Mouse (Mus musculus) embryonic fibroblast, embryonic 13.5 days (primary cell): ENCODE results near the gene Suz12. TPM values are rescaled to one million over a fixed set of nuclear protein-coding genes. Genes with fewer than 3 reads are reported as not detected.
"Not testable (repeated sequence)": the region's sequence is repeated elsewhere in the genome, so short reads cannot be mapped to it uniquely, and the experiment has no call there.

ENCODE experiments used
- H3K27ac ChIP-seq: 2 replicates; pipeline ENCODE4 v1.5.1; 2012; ENCODE audit warnings: low read length, control low read depth, inconsistent platforms; ENCODE audit not compliant: insufficient read depth
- H3K4me1 ChIP-seq: 2 replicates; pipeline ENCODE4 v1.6.1; 2011; ENCODE audit warnings: low read length; ENCODE audit not compliant: control insufficient read depth, insufficient read depth
- H3K4me3 ChIP-seq: 2 replicates; pipeline ENCODE4 v1.5.1; 2011; ENCODE audit warnings: mild to moderate bottlenecking, control low read depth, low read length; ENCODE audit not compliant: insufficient read depth
- CTCF ChIP-seq: IDR thresholded peaks from 2 replicates; pipeline ENCODE4 v1.5.1; 2011; ENCODE audit warnings: mild to moderate bottlenecking, control low read depth, low read length, moderate library complexity, borderline replicate concordance; ENCODE audit not compliant: insufficient read depth
- POLR2A ChIP-seq: IDR thresholded peaks from 2 replicates; pipeline ENCODE4 v1.6.1; 2011; ENCODE audit warnings: low read depth, mild to moderate bottlenecking, control low read depth, low read length, moderate library complexity
- polyA plus RNA-seq: library from polyadenylated mRNA; stranded (reverse); fragments of >200 nt; gene quantifications from 2 replicates; pipeline ENCODE4 v1.2.4, GENCODE M21; 2011; ENCODE audit warnings: low read depth; ENCODE audit not compliant: missing spikeins, insufficient read length

Gene Suz12
- polyA plus RNA-seq, 1 experiment: 63.6 TPM

GRCm38 (mm10) chr11:79967752-79968151, 25.2 kb upstream of the Suz12 start:
- Histone ChIP-seq H3K4me3 (no peak overlapping the region), H3K27ac (no peak overlapping the region)
- TF ChIP-seq POLR2A (no peak), CTCF (no peak)

GRCm38 (mm10) chr11:79973133-79973532, 19.8 kb upstream of the Suz12 start:
- H3K4me1 ChIP-seq: 0 out of 2 replicates have a peak, but pooled peaks cover 2% of the 10 kb centered on the region
- no peak for TF ChIP-seq POLR2A
- TF ChIP-seq CTCF: no peak
- H3K27ac ChIP-seq: no peak overlapping the region
- no peak overlapping the region for H3K4me3 ChIP-seq

More at GRCm38 (mm10) chr11:79967752-79968151, 25.2 kb upstream of the Suz12 start:
- H3K4me1 ChIP-seq: peaks cover 2% of the 10 kb centered on the region

- Histone ChIP-seq H3K27ac (no peak overlapping the region), H3K4me3 (peak overlapping the region; percentile 43)
- TF ChIP-seq POLR2A (no peak; the same call in 1 of the 2 replicates), CTCF (no peak)
Measured at GRCm38 (mm10) chr11:79973626-79974476, 19.1 kb upstream of the Suz12 start.

GRCm38 (mm10) chr11:79975377-79975776, 17.5 kb upstream of the Suz12 start:
- H3K4me1 ChIP-seq: 0 out of 2 replicates have a peak, but pooled peaks cover 2% of the 10 kb centered on the region
- H3K4me3 ChIP-seq: no peak overlapping the region
- TF ChIP-seq POLR2A (no peak), CTCF (no peak)
- no peak overlapping the region for H3K27ac ChIP-seq

More at GRCm38 (mm10) chr11:79973626-79974476, 19.1 kb upstream of the Suz12 start:
- 0 out of 2 replicates have a peak, but pooled peaks cover 2% of the 10 kb centered on the region for H3K4me1 ChIP-seq

- Histone ChIP-seq H3K4me1 (0 out of 2 replicates have a peak, but pooled peaks cover 2% of the 10 kb centered on the region), H3K4me3 (no peak overlapping the region), H3K27ac (no peak overlapping the region)
- TF ChIP-seq CTCF (no peak), POLR2A (no peak)
Measured at GRCm38 (mm10) chr11:79976222-79976621, 16.7 kb upstream of the Suz12 start.

GRCm38 (mm10) chr11:79976645-79977044, 16.3 kb upstream of the Suz12 start:
- H3K4me1 ChIP-seq: not testable (repeated sequence)

GRCm38 (mm10) chr11:79977061-79977460, 15.8 kb upstream of the Suz12 start:
- not testable (repeated sequence) for H3K4me1 ChIP-seq

More at GRCm38 (mm10) chr11:79976645-79977044, 16.3 kb upstream of the Suz12 start:
- H3K4me3 ChIP-seq, H3K27ac ChIP-seq: not testable (repeated sequence)

GRCm38 (mm10) chr11:79977747-79978146, 15.2 kb upstream of the Suz12 start:
- H3K4me3 ChIP-seq, H3K4me1 ChIP-seq, H3K27ac ChIP-seq: not testable (repeated sequence)

More at GRCm38 (mm10) chr11:79977061-79977460, 15.8 kb upstream of the Suz12 start:
- H3K27ac ChIP-seq, H3K4me3 ChIP-seq: not testable (repeated sequence)

- Histone ChIP-seq H3K4me3 (no peak overlapping the region), H3K27ac (no peak overlapping the region), H3K4me1 (no peaks in the 10 kb centered on the region)
- TF ChIP-seq POLR2A (no peak), CTCF (no peak)
Measured at GRCm38 (mm10) chr11:79986886-79987285, 6.0 kb upstream of the Suz12 start.

GRCm38 (mm10) chr11:79987896-79988295, 5.0 kb upstream of the Suz12 start:
- Histone ChIP-seq H3K27ac (no peak overlapping the region), H3K4me1 (no peaks in the 10 kb centered on the region), H3K4me3 (no peak overlapping the region)
- TF ChIP-seq POLR2A (no peak), CTCF (no peak)
